Mouse (Mus musculus) midbrain, embryonic 14.5 days (tissue): Measurements from ENCODE around the gene Naaladl2. TPM values are rescaled to one million over a fixed set of nuclear protein-coding genes. Genes with fewer than 3 reads are reported as not detected.

Source experiments
- ATAC-seq: fragments of 200-750 bp; cut with Nextera tagmentation; 2 replicates; pipeline ENCODE4 v1.8.0; 2017; ENCODE audit warnings: moderate number of reproducible peaks, moderate library complexity; ENCODE audit not compliant: low FRiP score, low TSS enrichment
- DNase-seq: peaks from one replicate; pipeline ENCODE4 v3.0.0-alpha.2; 2015
- H3K27ac ChIP-seq: fragments of 300-500 bp; sonication (generic); replicated peaks from 2 replicates; pipeline ENCODE4 v1.5.1; 2014; ENCODE audit warnings: mild to moderate bottlenecking, low read depth, low read length, moderate library complexity
- H3K27me3 ChIP-seq: fragments of 300-500 bp; sonication (generic); 2 replicates; pipeline ENCODE4 v1.6.1; 2014; ENCODE audit warnings: low read length, control low read depth, mixed read lengths; ENCODE audit not compliant: control insufficient read depth, insufficient read depth
- H3K36me3 ChIP-seq: fragments of 300-500 bp; sonication (generic); 2 replicates; pipeline ENCODE4 v1.6.1; 2014; ENCODE audit warnings: low read length, control low read depth; ENCODE audit not compliant: control insufficient read depth, insufficient read depth
- H3K4me1 ChIP-seq: fragments of 300-500 bp; sonication (generic); 2 replicates; pipeline ENCODE4 v1.6.1; 2014; ENCODE audit warnings: mild to moderate bottlenecking, antibody characterized with exemption, low read length, control low read depth; ENCODE audit not compliant: control insufficient read depth, insufficient read depth
- H3K4me2 ChIP-seq: fragments of 300-500 bp; sonication (generic); 2 replicates; pipeline ENCODE4 v1.6.1; 2014; ENCODE audit warnings: mild to moderate bottlenecking, low read length, moderate library complexity
- H3K4me3 ChIP-seq: fragments of 300-500 bp; sonication (generic); replicated peaks from 2 replicates; pipeline ENCODE4 v1.5.1; 2014; ENCODE audit warnings: low read depth, low read length
- H3K9ac ChIP-seq: fragments of 300-500 bp; sonication (generic); replicated peaks from 2 replicates; pipeline ENCODE4 v1.6.1; 2014; ENCODE audit warnings: mild to moderate bottlenecking, low read length, moderate library complexity
- H3K9me3 ChIP-seq: fragments of 300-500 bp; sonication (generic); 2 replicates; pipeline ENCODE4 v1.6.1; 2016; ENCODE audit warnings: low read length, control low read depth, mixed read lengths; ENCODE audit not compliant: control insufficient read depth
- WGBS: fragments of 180-500 bp; shearing (Covaris S2); extraction: QIAGEN DNeasy Blood & Tissue Kit; methylation state at CpG from one replicate; pipeline ENCODE4 v1.1.7; 2014; 5-methylcytosine and 5-hydroxymethylcytosine counted together
- polyA plus RNA-seq: library from polyadenylated mRNA; unstranded; fragments of >200 nt; fragmentation: Nextera tagmentation; extraction: Ambion mirVana; gene quantifications from 2 replicates; pipeline ENCODE4 v1.2.1, GENCODE M21; 2014

Naaladl2 gene
- polyA plus RNA-seq, 1 experiment from 2014 or later: 0.58 TPM

- H3K27me3 ChIP-seq: no peaks in the 10 kb centered on the region
- H3K9me3 ChIP-seq: no peaks in the 10 kb centered on the region
- 93% methylated on average over 2 of the region's 2 CpGs for WGBS
- DNase-seq (no peak), ATAC-seq (no peak)
- H3K27ac ChIP-seq: no peak overlapping the region
- no peaks in the 10 kb centered on the region for H3K4me1 ChIP-seq
- no peak overlapping the region for H3K9ac ChIP-seq
- no peak overlapping the region for H3K4me3 ChIP-seq
- no peak overlapping the region for H3K4me2 ChIP-seq
- no peaks in the 10 kb centered on the region for H3K36me3 ChIP-seq
These were observed 453.7 kb downstream of the Naaladl2 start for GRCm38 (mm10) chr3:24690162-24690915.

- Histone ChIP-seq H3K27me3 (no peaks in the 10 kb centered on the region), H3K9ac (no peak overlapping the region), H3K27ac (no peak overlapping the region), H3K9me3 (no peaks in the 10 kb centered on the region), H3K36me3 (no peaks in the 10 kb centered on the region), H3K4me1 (no peaks in the 10 kb centered on the region), H3K4me2 (no peak overlapping the region), H3K4me3 (no peak overlapping the region)
- no peak for ATAC-seq
- DNase-seq: no peak
- WGBS: 79% methylated on average over 3 of the region's 3 CpGs
These were observed 473.6 kb downstream of the Naaladl2 start for GRCm38 (mm10) chr3:24670500-24670899.

DNA sequence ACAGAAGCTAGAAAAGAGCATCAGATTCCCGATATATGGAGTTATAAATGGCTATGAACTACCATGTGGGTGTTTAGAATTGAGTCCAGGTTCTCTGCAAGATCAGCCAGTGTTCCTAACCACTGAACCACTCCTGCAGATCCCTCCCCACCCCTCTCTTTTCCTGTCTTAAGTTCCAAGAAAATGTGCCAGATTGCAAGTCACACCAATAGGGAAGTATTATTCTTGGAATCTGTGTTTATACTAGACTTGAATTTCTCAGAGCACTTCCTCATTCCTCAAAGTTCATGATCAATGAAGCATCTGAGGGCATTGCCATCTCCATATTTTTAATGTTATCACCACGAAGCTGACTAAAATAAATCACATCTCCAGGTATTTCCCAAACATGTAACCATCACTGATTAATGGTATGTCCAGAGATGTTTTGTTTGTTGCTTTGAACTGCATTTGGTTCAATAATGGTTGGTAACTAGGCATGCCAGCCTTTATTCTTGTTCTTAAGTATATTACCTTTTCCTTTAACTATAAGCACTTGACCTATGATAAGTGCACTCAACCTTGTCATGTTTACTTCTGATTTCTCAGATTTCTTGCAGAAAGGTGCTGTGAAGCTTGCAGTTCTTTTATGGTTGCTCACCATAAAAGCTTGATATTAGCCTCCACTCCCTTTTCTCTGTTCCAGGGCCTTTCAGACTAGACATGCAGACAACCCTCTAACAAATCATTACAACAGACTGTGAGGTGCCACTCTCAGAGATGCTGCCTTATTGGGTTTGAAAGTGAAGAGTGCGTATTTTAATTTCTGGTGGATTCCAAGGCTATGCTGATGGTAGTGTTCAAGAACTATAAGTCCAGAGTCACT lies 475.8 kb downstream of the Naaladl2 start:
- no peak for ATAC-seq
- no peak overlapping the region for H3K4me3 ChIP-seq
- no peak overlapping the region for H3K27ac ChIP-seq
- no peaks in the 10 kb centered on the region for H3K36me3 ChIP-seq
- H3K4me2 ChIP-seq: no peak overlapping the region
- H3K9ac ChIP-seq: no peak overlapping the region
- H3K27me3 ChIP-seq: no peaks in the 10 kb centered on the region
- no peaks in the 10 kb centered on the region for H3K4me1 ChIP-seq
- no peaks in the 10 kb centered on the region for H3K9me3 ChIP-seq
- 86% methylated on average over 3 of the region's 3 CpGs for WGBS
- DNase-seq: no peak

- H3K4me2 ChIP-seq: no peak overlapping the region
- no peak overlapping the region for H3K9ac ChIP-seq
- H3K27me3 ChIP-seq: no peaks in the 10 kb centered on the region
- 77% methylated on average over 1 of the region's 1 CpGs for WGBS
- H3K4me3 ChIP-seq: no peak overlapping the region
- no peaks in the 10 kb centered on the region for H3K4me1 ChIP-seq
- H3K27ac ChIP-seq: no peak overlapping the region
- DNase-seq (no peak), ATAC-seq (no peak)
- no peaks in the 10 kb centered on the region for H3K36me3 ChIP-seq
- H3K9me3 ChIP-seq: no peaks in the 10 kb centered on the region
These were observed 478.7 kb downstream of the Naaladl2 start for GRCm38 (mm10) chr3:24665408-24665807.

DNA sequence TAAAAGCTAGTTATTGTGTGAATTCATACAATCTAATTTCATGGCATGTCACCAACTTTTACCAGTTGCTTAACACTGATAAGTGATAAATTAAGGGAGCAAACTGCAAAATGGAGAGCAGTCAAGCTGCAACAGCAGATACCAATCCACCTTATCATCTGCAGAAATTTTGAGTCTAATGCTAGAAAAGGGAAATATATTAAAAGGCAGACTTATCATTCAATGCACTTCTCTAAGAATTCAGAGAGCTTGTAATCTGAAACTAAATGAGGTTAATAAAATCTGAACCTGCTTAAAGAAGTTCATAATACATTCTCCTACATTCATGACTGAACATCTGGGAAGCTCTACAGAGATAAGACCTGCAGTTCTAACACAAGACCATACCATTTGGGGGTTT lies 480.3 kb downstream of the Naaladl2 start:
- Histone ChIP-seq H3K27ac (no peak overlapping the region), H3K27me3 (no peaks in the 10 kb centered on the region), H3K4me3 (no peak overlapping the region), H3K9me3 (no peaks in the 10 kb centered on the region), H3K4me2 (no peak overlapping the region), H3K9ac (no peak overlapping the region), H3K36me3 (no peaks in the 10 kb centered on the region), H3K4me1 (no peaks in the 10 kb centered on the region)
- DNase-seq (no peak), ATAC-seq (no peak)

- no peak for DNase-seq
- Histone ChIP-seq H3K4me2 (no peak overlapping the region), H3K9me3 (no peaks in the 10 kb centered on the region), H3K4me3 (no peak overlapping the region), H3K4me1 (no peaks in the 10 kb centered on the region), H3K36me3 (no peaks in the 10 kb centered on the region), H3K27me3 (no peaks in the 10 kb centered on the region), H3K9ac (no peak overlapping the region), H3K27ac (no peak overlapping the region)
- no peak for ATAC-seq
- 61% methylated on average over 1 of the region's 1 CpGs for WGBS
These were observed 514.0 kb downstream of the Naaladl2 start for GRCm38 (mm10) chr3:24630032-24630431.

DNA sequence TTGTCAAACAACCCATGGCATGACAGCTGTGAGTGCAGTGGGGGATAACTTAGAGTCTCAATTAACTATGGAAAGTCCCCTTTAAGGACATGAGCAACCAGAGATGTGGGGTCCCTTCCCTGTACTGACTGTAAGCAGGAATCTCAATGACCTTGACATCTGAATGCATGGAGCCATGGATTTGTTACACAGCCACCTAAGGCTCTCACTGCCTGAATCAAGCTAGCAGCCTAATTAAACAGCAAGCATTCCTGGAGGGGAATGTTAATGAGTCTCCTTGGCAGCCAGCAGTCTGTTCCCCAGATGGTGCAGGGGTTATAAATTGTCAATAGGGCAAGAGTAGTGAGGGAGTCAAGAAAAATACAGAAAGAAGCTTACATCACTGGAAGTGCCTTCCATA lies 538.6 kb downstream of the Naaladl2 start:
- Histone ChIP-seq H3K36me3 (no peaks in the 10 kb centered on the region), H3K4me3 (no peak overlapping the region), H3K9me3 (no peaks in the 10 kb centered on the region), H3K27me3 (no peaks in the 10 kb centered on the region), H3K4me1 (no peaks in the 10 kb centered on the region), H3K9ac (no peak overlapping the region), H3K4me2 (no peak overlapping the region), H3K27ac (no peak overlapping the region)
- peak; percentile 46 for DNase-seq
- ATAC-seq: peak; percentile 58

GRCm38 (mm10) chr3:24604791-24605320 lies 539.2 kb downstream of the Naaladl2 start:
- Histone ChIP-seq H3K9me3 (no peaks in the 10 kb centered on the region), H3K27ac (no peak overlapping the region), H3K4me1 (no peaks in the 10 kb centered on the region), H3K36me3 (no peaks in the 10 kb centered on the region), H3K4me2 (no peak overlapping the region), H3K4me3 (no peak overlapping the region), H3K27me3 (no peaks in the 10 kb centered on the region), H3K9ac (no peak overlapping the region)
- ATAC-seq (no peak), DNase-seq (no peak)
- WGBS: 60% methylated on average over 3 of the region's 3 CpGs
